Mouse (Mus musculus) midbrain, embryonic 15.5 days (tissue): ENCODE data around the gene Trip10. TPM values are rescaled to one million over a fixed set of nuclear protein-coding genes. Genes with fewer than 3 reads are reported as not detected.

Experiments
- ATAC-seq: fragments of 200-750 bp; cut with Nextera tagmentation; replicated peaks from 2 replicates; pipeline ENCODE4 v1.8.0; 2017; ENCODE audit warnings: moderate TSS enrichment
- H3K27ac ChIP-seq: fragments of 300-500 bp; sonication (generic); 2 replicates; pipeline ENCODE4 v1.5.1; 2015; ENCODE audit warnings: mild to moderate bottlenecking, inconsistent platforms
- H3K27me3 ChIP-seq: fragments of 300-500 bp; sonication (generic); replicated peaks from 2 replicates; pipeline ENCODE4 v1.6.1; 2015; ENCODE audit warnings: inconsistent platforms
- H3K36me3 ChIP-seq: fragments of 300-500 bp; sonication (generic); replicated peaks from 2 replicates; pipeline ENCODE4 v1.6.1; 2015; ENCODE audit warnings: inconsistent platforms
- H3K4me1 ChIP-seq: fragments of 300-500 bp; sonication (generic); 2 replicates; pipeline ENCODE4 v1.6.1; 2015; ENCODE audit warnings: inconsistent platforms
- H3K4me2 ChIP-seq: fragments of 300-500 bp; sonication (generic); 2 replicates; pipeline ENCODE4 v1.6.1; 2015; ENCODE audit warnings: inconsistent platforms, mild to moderate bottlenecking, moderate library complexity
- H3K4me3 ChIP-seq: fragments of 300-500 bp; sonication (generic); 2 replicates; pipeline ENCODE4 v1.5.1; 2015; ENCODE audit warnings: mild to moderate bottlenecking, inconsistent platforms
- H3K9ac ChIP-seq: fragments of 300-500 bp; sonication (generic); 2 replicates; pipeline ENCODE4 v1.6.1; 2015; ENCODE audit warnings: mild to moderate bottlenecking, inconsistent platforms
- H3K9me3 ChIP-seq: fragments of 300-500 bp; sonication (generic); 2 replicates; pipeline ENCODE4 v1.6.1; 2016; ENCODE audit warnings: inconsistent platforms
- WGBS: fragments of 180-500 bp; shearing (Covaris S2); methylation state at CpG from one replicate; pipeline ENCODE4 v1.1.7; 2015; ENCODE audit warnings: mixed read lengths; 5-methylcytosine and 5-hydroxymethylcytosine counted together
- polyA plus RNA-seq: library from polyadenylated mRNA; unstranded; fragments of >200 nt; fragmentation: Nextera tagmentation; extraction: Ambion mirVana; gene quantifications from 2 replicates; pipeline ENCODE4 v1.2.1, GENCODE M21; 2015

Trip10 gene
- 9.6 and 10.5 TPM in 2 replicates for polyA plus RNA-seq

GRCm38 (mm10) chr17:57249186-57250181 lies at the start of gene Trip10:
Gene Trip10 (plus strand): TSS chr17:57249455.
- no peak for ATAC-seq
- WGBS = under 1% methylated on average over 46 of the region's 52 CpGs
- peak within 1 kb of the TSS; percentile 94 for H3K4me2 ChIP-seq

GRCm38 (mm10) chr17:57201841-57202724 lies 47.2 kb upstream of the Trip10 start:
- no peaks in the 10 kb centered on the region for H3K4me1 ChIP-seq
- no peak overlapping the region for H3K27ac ChIP-seq
- H3K4me2 ChIP-seq = no peak overlapping the region
- no peak overlapping the region for H3K9ac ChIP-seq
- H3K27me3 ChIP-seq = no peaks in the 10 kb centered on the region
- H3K36me3 ChIP-seq = no peaks in the 10 kb centered on the region
- no peaks in the 10 kb centered on the region for H3K9me3 ChIP-seq
- WGBS = 86% methylated on average over 9 of the region's 10 CpGs
- no peak overlapping the region for H3K4me3 ChIP-seq
- no peak for ATAC-seq

More at GRCm38 (mm10) chr17:57249186-57250181, at the start of gene Trip10:
- Histone ChIP-seq H3K4me3 (peak within 1 kb of the TSS; percentile 55), H3K36me3 (no peaks in the 10 kb centered on the region), H3K27me3 (0 out of 2 replicates have a peak, but pooled peaks cover 4% of the 10 kb centered on the region), H3K27ac (peak within 1 kb of the TSS; percentile 84), H3K9ac (peak within 1 kb of the TSS; percentile 42), H3K4me1 (peaks cover 33% of the 10 kb centered on the region), H3K9me3 (no peaks in the 10 kb centered on the region)

GRCm38 (mm10) chr17:57207938-57208337 lies 41.3 kb upstream of the Trip10 start:
- Histone ChIP-seq H3K4me1 (no peaks in the 10 kb centered on the region), H3K27ac (no peak overlapping the region), H3K4me2 (no peak overlapping the region), H3K36me3 (no peaks in the 10 kb centered on the region), H3K9me3 (no peaks in the 10 kb centered on the region), H3K27me3 (no peaks in the 10 kb centered on the region), H3K4me3 (no peak overlapping the region), H3K9ac (no peak overlapping the region)
- no peak for ATAC-seq
- 93% methylated on average over 3 of the region's 3 CpGs for WGBS

- Histone ChIP-seq H3K27me3 (no peaks in the 10 kb centered on the region), H3K9me3 (no peaks in the 10 kb centered on the region), H3K27ac (no peak overlapping the region), H3K4me2 (no peak overlapping the region), H3K4me3 (no peak overlapping the region), H3K36me3 (no peaks in the 10 kb centered on the region), H3K9ac (no peak overlapping the region), H3K4me1 (no peaks in the 10 kb centered on the region)
- ATAC-seq = no peak
- WGBS = 84% methylated on average over 4 of the region's 4 CpGs
Observed at GRCm38 (mm10) chr17:57209330-57209729, 39.9 kb upstream of the Trip10 start.

- no peaks in the 10 kb centered on the region for H3K9me3 ChIP-seq
- H3K27me3 ChIP-seq = no peaks in the 10 kb centered on the region
- no peak overlapping the region for H3K9ac ChIP-seq
- H3K4me2 ChIP-seq = no peak overlapping the region
- WGBS = 70% methylated on average over 9 of the region's 9 CpGs
- H3K4me1 ChIP-seq = peaks cover 4% of the 10 kb centered on the region; the same call in 1 of the 2 replicates
- H3K36me3 ChIP-seq = no peaks in the 10 kb centered on the region
- H3K27ac ChIP-seq = no peak overlapping the region
- H3K4me3 ChIP-seq = no peak overlapping the region
- no peak for ATAC-seq
Observed at GRCm38 (mm10) chr17:57211501-57211900, 37.8 kb upstream of the Trip10 start.

GRCm38 (mm10) chr17:57214676-57215387 lies 34.4 kb upstream of the Trip10 start:
- no peak overlapping the region for H3K9ac ChIP-seq

GRCm38 (mm10) chr17:57218335-57218900 lies 30.8 kb upstream of the Trip10 start:
- Histone ChIP-seq H3K4me1 (peaks cover 6% of the 10 kb centered on the region; the same call in 1 of the 2 replicates), H3K9me3 (no peaks in the 10 kb centered on the region), H3K27me3 (no peaks in the 10 kb centered on the region), H3K36me3 (no peaks in the 10 kb centered on the region), H3K4me3 (no peak overlapping the region), H3K4me2 (no peak overlapping the region), H3K27ac (no peak overlapping the region), H3K9ac (no peak overlapping the region)
- WGBS = 75% methylated on average over 12 of the region's 12 CpGs
- ATAC-seq = no peak

More at GRCm38 (mm10) chr17:57214676-57215387, 34.4 kb upstream of the Trip10 start:
- peak overlapping the region; percentile 37 for H3K4me2 ChIP-seq
- H3K9me3 ChIP-seq = no peaks in the 10 kb centered on the region
- H3K36me3 ChIP-seq = no peaks in the 10 kb centered on the region
- peak overlapping the region; percentile 17; the same call in 1 of the 2 replicates for H3K4me3 ChIP-seq
- ATAC-seq = peak; percentile 93
- H3K4me1 ChIP-seq = peaks cover 6% of the 10 kb centered on the region; the same call in 1 of the 2 replicates
- 48% methylated on average over 13 of the region's 13 CpGs for WGBS
- 0 out of 2 replicates have a peak overlapping the region, but pooled peaks have one; percentile 34 for H3K27ac ChIP-seq
- no peaks in the 10 kb centered on the region for H3K27me3 ChIP-seq

GRCm38 (mm10) chr17:57219167-57219883 lies 29.9 kb upstream of the Trip10 start:
- WGBS = 20% methylated on average over 11 of the region's 11 CpGs
- Histone ChIP-seq H3K4me2 (no peak overlapping the region), H3K9me3 (no peaks in the 10 kb centered on the region), H3K27me3 (no peaks in the 10 kb centered on the region), H3K9ac (no peak overlapping the region), H3K27ac (no peak overlapping the region), H3K4me3 (no peak overlapping the region), H3K4me1 (peaks cover 6% of the 10 kb centered on the region; the same call in 1 of the 2 replicates), H3K36me3 (no peaks in the 10 kb centered on the region)
- no peak for ATAC-seq

- Histone ChIP-seq H3K9me3 (no peaks in the 10 kb centered on the region), H3K4me1 (peaks cover 5% of the 10 kb centered on the region; the same call in 1 of the 2 replicates), H3K27me3 (no peaks in the 10 kb centered on the region), H3K36me3 (no peaks in the 10 kb centered on the region), H3K9ac (no peak overlapping the region), H3K27ac (no peak overlapping the region), H3K4me2 (no peak overlapping the region), H3K4me3 (no peak overlapping the region)
- WGBS = 24% methylated on average over 3 of the region's 3 CpGs
- no peak for ATAC-seq
Observed at GRCm38 (mm10) chr17:57219884-57220207, 29.4 kb upstream of the Trip10 start.

GRCm38 (mm10) chr17:57221911-57222310 lies 27.3 kb upstream of the Trip10 start:
- no peaks in the 10 kb centered on the region for H3K9me3 ChIP-seq
- no peaks in the 10 kb centered on the region for H3K27me3 ChIP-seq
- WGBS = 91% methylated on average over 4 of the region's 4 CpGs
- no peaks in the 10 kb centered on the region for H3K36me3 ChIP-seq
- no peak for ATAC-seq
- no peak overlapping the region for H3K4me2 ChIP-seq
- no peak overlapping the region for H3K9ac ChIP-seq
- no peak overlapping the region for H3K4me3 ChIP-seq
- H3K4me1 ChIP-seq = 0 out of 2 replicates have a peak, but pooled peaks cover 2% of the 10 kb centered on the region
- H3K27ac ChIP-seq = no peak overlapping the region

GRCm38 (mm10) chr17:57223313-57223712 lies 25.9 kb upstream of the Trip10 start:
- Histone ChIP-seq H3K4me3 (no peak overlapping the region), H3K36me3 (no peaks in the 10 kb centered on the region), H3K4me1 (0 out of 2 replicates have a peak, but pooled peaks cover 2% of the 10 kb centered on the region), H3K9me3 (no peaks in the 10 kb centered on the region), H3K9ac (no peak overlapping the region), H3K27me3 (no peaks in the 10 kb centered on the region), H3K4me2 (no peak overlapping the region), H3K27ac (no peak overlapping the region)
- no peak for ATAC-seq
- WGBS = 80% methylated on average over 9 of the region's 9 CpGs
